Mouse (Mus musculus) heart, embryonic 13.5 days (tissue): ENCODE measurements at regions not wholly inside any gene's neighbourhood (a gene's known extent, or its start where the extent isn't known, plus 50 kb on each side); places are given as distances from the start of the nearest gene placed in this dataset.

Source experiments
- ATAC-seq: fragments of 200-750 bp; cut with Nextera tagmentation; 2 replicates; pipeline ENCODE4 v1.8.0; 2017; ENCODE audit warnings: moderate TSS enrichment; ENCODE audit not compliant: insufficient number of reproducible peaks, low FRiP score, low TSS enrichment; ENCODE audit errors: extremely low read depth
- H3K27ac ChIP-seq: fragments of 300-500 bp; sonication (generic); replicated peaks from 2 replicates; pipeline ENCODE4 v1.5.1; 2015; ENCODE audit warnings: moderate library complexity, mild to moderate bottlenecking, inconsistent platforms
- H3K27me3 ChIP-seq: fragments of 300-500 bp; sonication (generic); replicated peaks from 2 replicates; pipeline ENCODE4 v1.6.1; 2015; ENCODE audit warnings: mild to moderate bottlenecking, inconsistent platforms
- H3K36me3 ChIP-seq: fragments of 300-500 bp; sonication (generic); 2 replicates; pipeline ENCODE4 v1.6.1; 2015; ENCODE audit warnings: mild to moderate bottlenecking, inconsistent platforms
- H3K4me1 ChIP-seq: fragments of 300-500 bp; sonication (generic); 2 replicates; pipeline ENCODE4 v1.6.1; 2015; ENCODE audit warnings: inconsistent platforms
- H3K4me2 ChIP-seq: fragments of 300-500 bp; sonication (generic); 2 replicates; pipeline ENCODE4 v1.6.1; 2015; ENCODE audit warnings: inconsistent platforms, mild to moderate bottlenecking, moderate library complexity
- H3K4me3 ChIP-seq: fragments of 300-500 bp; sonication (generic); 2 replicates; pipeline ENCODE4 v1.5.1; 2015; ENCODE audit warnings: moderate library complexity, mild to moderate bottlenecking, inconsistent platforms
- H3K9ac ChIP-seq: fragments of 300-500 bp; sonication (generic); 2 replicates; pipeline ENCODE4 v1.6.1; 2015; ENCODE audit warnings: inconsistent platforms, mild to moderate bottlenecking, moderate library complexity
- H3K9me3 ChIP-seq: fragments of 300-500 bp; sonication (generic); 2 replicates; pipeline ENCODE4 v1.6.1; 2016; ENCODE audit warnings: inconsistent platforms
- WGBS: fragments of 180-500 bp; shearing (Covaris S2); methylation state at CpG from one replicate; pipeline ENCODE4 v1.1.7; 2015; ENCODE audit warnings: mixed read lengths; 5-methylcytosine and 5-hydroxymethylcytosine counted together

DNA sequence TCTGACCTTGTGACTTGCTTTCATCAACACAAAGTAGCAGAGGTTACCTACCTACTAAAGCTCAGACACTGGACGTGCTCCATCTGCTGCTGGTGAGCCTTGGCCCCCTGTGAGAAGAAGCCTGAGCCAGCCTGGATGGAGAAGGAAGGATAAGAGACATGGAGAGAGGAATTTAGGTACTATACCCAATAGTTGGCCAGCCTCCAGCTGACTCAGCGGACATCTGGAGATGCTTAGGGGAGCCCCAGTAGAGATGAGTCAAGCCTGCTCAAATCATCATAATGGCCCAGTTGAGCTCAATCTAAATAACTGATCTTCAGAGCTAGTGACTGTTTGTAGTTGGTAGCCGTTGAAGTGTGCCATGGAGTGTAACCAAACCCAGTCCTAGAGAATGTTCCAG is 53.7 kb upstream of the Ripply2 start:
- Histone ChIP-seq H3K36me3 (no peaks in the 10 kb centered on the region), H3K27me3 (no peaks in the 10 kb centered on the region), H3K9me3 (no peaks in the 10 kb centered on the region), H3K4me2 (no peak overlapping the region), H3K9ac (no peak overlapping the region), H3K4me1 (peaks cover 12% of the 10 kb centered on the region; the same call in 1 of the 2 replicates), H3K27ac (no peak overlapping the region), H3K4me3 (no peak overlapping the region)
- no peak for ATAC-seq
- WGBS = 61% methylated on average over 3 of the region's 3 CpGs

DNA sequence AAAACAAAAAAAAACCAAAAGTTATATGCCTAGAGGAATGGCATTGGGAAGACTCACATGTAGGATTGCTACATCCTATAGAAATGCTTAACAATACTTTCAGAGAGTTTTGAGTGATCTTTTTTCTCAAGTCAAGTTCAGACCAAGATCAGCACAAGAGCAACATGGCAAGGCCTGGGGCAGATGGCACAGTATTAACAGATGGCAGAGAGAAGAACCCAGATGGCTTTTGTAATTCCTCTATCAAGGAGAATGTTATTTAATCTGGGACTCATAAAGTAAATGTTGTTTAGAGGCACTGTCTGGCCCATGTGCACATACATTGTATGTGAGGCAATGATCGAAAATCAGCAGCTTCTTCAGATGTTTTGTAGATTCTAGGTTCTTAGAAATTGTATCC is 58.3 kb upstream of the Ripply2 start:
- H3K9ac ChIP-seq = no peak overlapping the region
- H3K27me3 ChIP-seq = no peaks in the 10 kb centered on the region
- H3K4me1 ChIP-seq = peaks cover 30% of the 10 kb centered on the region
- no peaks in the 10 kb centered on the region for H3K9me3 ChIP-seq
- no peak overlapping the region for H3K27ac ChIP-seq
- H3K4me2 ChIP-seq = no peak overlapping the region
- no peak overlapping the region for H3K4me3 ChIP-seq
- no peaks in the 10 kb centered on the region for H3K36me3 ChIP-seq
- ATAC-seq = no peak
- 83% methylated on average over 1 of the region's 1 CpGs for whole genome bisulfite sequencing

DNA sequence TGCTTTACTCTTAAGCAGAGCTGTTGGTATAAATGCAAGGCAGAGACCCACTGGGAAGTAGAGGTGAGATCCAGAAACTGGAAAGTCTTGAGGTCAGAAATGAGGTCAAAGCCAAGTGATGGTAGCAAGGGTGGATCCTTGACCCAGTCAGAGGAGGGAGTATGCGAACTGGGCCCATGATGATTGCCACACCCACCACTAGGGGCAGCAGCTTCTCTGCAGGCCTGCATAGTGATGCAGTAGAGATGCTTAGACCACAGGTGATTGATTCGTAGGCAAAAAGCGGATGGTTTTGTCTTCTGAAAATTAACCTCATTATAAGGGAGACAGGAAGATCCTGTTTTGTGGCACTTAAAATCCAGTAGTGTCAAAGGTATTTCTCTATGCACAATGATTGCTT is 59.6 kb upstream of the Ripply2 start:
- Histone ChIP-seq H3K36me3 (no peaks in the 10 kb centered on the region), H3K4me2 (no peak overlapping the region), H3K27ac (no peak overlapping the region), H3K4me1 (peaks cover 30% of the 10 kb centered on the region), H3K9ac (no peak overlapping the region), H3K9me3 (no peaks in the 10 kb centered on the region), H3K27me3 (no peaks in the 10 kb centered on the region), H3K4me3 (no peak overlapping the region)
- WGBS = 82% methylated on average over 3 of the region's 3 CpGs
- no peak for ATAC-seq

DNA sequence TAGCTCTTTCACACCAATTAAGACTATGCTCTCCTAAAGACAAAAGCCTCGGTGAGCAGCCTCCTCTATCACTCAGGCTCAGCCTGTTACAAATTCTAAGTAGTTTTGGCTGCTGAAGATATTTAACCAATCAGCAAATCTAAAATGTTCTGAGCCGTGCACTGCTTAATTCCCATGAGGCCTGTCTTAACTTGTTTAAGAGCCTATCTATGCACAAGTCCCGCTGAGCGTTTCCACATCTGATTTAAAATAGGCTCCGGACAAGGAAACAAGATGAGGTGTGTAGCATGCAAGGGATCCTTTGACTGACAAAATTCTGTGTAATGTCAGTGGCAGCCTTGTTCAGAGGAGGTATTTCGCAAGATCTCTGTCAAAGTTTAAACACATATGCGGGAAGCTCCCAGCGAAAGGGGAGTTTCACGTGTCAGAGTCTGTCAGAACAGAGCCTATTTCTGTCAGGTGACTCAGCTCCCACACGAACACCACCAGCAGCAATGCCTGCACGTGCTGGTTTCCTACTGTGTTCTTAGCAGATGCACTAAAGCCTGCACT is 63.3 kb upstream of the Ripply2 start:
- H3K4me1 ChIP-seq = peaks cover 40% of the 10 kb centered on the region
- ATAC-seq = no peak
- 0 out of 2 replicates have a peak overlapping the region, but pooled peaks have one; percentile 6 for H3K4me2 ChIP-seq
- 19% methylated on average over 11 of the region's 11 CpGs for WGBS
- no peaks in the 10 kb centered on the region for H3K36me3 ChIP-seq
- H3K27me3 ChIP-seq = no peaks in the 10 kb centered on the region
- peak overlapping the region; percentile 81 for H3K27ac ChIP-seq
- H3K4me3 ChIP-seq = no peak overlapping the region
- H3K9me3 ChIP-seq = peaks cover 6% of the 10 kb centered on the region; the same call in 1 of the 2 replicates
- 0 out of 2 replicates have a peak overlapping the region, but pooled peaks have one; percentile 9 for H3K9ac ChIP-seq

DNA sequence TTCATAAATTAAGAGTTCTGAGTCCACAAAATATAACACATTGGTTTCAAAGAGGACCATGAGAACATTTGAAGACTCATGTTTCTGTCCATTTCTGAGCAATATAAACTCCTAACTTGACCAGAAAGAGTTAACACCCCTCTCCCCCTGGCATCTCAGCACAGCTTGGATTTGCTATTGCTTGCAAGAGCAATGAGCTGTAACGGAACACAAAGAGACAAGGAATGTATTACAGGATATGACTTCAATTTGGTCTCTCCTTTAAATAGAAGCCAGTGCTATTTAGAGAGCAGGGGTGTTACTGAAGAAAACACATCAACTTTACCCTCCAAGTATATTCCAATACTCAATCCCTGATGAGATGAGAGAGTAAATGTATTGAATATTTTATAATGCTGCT is 65.5 kb upstream of the Ripply2 start:
- Histone ChIP-seq H3K4me2 (no peak overlapping the region; the same call in 1 of the 2 replicates), H3K36me3 (no peaks in the 10 kb centered on the region), H3K9ac (no peak overlapping the region), H3K4me1 (peaks cover 40% of the 10 kb centered on the region), H3K27me3 (no peaks in the 10 kb centered on the region), H3K9me3 (peaks cover 6% of the 10 kb centered on the region; the same call in 1 of the 2 replicates), H3K27ac (peak overlapping the region; percentile 73), H3K4me3 (no peak overlapping the region)
- ATAC-seq = no peak
- WGBS = 3% methylated on average over 1 of the region's 1 CpGs

DNA sequence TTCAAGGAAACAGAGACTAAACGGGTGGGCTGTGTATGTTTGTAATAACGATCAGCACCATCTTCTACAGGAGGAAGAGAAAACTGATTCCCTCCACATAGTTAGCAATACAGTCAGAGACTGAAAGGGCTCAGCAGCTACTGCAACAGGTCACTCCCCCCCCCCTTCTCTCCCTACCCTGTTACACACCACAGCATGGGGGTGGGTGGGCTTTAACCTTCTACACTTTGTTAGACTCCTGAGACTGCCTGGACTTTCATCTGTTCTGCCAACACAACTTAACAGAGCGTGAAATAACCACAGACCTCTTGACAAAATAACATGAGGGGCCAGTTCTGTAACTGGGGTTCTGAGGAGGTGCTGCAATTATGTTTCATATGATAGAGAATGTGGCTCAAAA is 50.7 kb upstream of the Snap91 start:
- Histone ChIP-seq H3K4me2 (no peak overlapping the region), H3K36me3 (no peaks in the 10 kb centered on the region), H3K9ac (no peak overlapping the region), H3K4me3 (no peak overlapping the region), H3K27me3 (no peaks in the 10 kb centered on the region), H3K27ac (no peak overlapping the region), H3K4me1 (no peaks in the 10 kb centered on the region), H3K9me3 (no peaks in the 10 kb centered on the region)
- no peak for ATAC-seq
- 70% methylated on average over 3 of the region's 3 CpGs for WGBS
